Mouse (Mus musculus): ENCODE results near the gene Nthl1.

Gene Nthl1

DNA sequence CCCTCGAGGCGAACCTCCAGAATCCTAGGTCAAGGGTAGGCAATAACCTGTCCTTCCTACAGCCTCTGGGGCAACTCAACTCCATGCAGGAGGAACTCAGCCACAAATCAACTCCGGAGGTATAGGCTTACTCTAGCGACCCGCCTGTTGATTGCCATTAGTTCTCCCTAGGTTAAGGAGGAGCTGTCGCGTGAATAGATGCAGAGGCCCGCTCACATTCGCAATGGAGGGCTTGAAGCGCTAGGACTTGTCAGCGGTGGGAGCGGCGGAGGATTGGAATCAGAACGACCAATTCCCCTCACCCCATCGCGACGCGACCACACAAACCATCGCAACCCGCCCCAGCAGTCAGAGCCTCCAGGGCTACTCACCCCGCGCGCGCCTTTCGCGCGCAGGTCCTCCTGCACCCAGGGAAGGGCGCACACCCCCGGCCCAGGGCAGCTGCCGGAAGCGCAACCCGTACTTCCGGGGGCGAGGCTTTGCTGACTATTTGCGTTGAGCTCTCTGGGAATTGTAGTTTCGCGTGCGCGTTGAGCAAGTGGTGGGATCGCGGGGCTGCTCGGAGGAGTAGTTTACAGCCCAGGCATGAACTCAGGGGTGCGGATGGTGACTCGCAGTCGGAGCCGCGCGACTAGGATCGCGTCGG is at the start of gene Nthl1, which contains the start of gene Tsc2:
Gene Nthl1 (plus strand): TSS at position 514 of the 646 bp plus-strand sequence.
Gene Tsc2 (minus strand): TSS at position 464 of the 646 bp plus-strand sequence.
- peak; percentile 96 for DNase-seq (ENCODE audit: low read depth, low spot score)

DNA sequence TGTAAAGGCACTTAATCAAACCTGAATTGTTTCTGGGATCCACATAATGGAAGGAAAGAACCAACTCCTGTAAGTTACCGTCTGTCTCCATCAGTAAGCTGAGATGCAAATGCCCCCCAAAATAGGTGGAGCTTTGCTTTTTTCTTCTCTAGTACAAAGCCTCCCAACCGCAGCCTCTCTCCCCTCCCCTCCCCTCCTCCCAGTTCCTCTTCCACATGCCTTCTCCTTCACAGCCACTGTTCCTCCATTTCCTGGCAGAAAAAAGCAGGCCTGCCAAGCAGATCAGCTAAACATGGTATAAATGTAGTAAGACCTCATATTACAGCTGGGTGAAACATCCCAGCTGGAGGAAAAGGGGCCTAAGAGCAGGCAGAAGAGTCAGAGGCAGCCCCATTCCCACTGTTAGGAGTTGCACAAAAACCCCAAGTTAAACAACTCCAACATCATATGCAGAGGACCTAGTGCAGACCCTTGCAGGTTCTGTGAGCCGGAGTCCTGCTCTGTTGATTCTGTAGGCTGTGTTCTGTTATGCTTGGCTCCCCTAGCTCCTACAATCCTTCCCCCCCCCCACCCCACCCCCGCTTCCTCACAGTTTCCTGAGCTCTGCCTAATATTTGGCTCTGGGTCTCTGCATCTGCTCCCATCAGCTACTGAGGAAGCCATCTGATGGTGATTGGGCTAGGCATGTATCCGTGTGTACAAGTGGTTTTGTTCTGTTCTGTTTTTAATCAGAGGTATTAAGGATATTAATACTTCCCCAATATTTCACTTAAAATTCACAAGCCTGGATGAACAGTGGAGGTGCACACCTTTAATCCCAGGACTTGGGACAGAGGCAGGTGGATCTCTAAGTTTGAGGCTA is 48.6 kb upstream of the Nthl1 start:
- peak; percentile 48 for DNase-seq (ENCODE audit: low read depth, low spot score)

DNA sequence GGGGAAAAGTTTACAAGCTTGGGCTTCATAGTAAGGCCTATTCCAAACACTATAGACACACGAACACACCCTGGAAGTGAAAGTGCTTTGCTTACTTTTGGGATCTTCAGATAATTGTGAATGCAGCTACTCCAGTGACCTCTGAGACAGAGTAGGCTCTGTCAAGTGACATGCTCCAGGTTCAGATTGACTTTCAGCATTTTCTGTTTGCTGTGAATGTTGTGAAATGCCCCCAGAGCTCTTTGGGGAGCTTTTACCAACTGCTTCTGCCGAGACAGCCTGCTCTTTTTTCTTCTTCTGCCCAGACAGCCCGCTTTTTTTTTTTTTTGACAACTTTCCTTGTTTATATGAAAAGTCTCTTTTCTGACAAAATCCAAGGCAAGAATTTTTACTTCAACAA is 48.0 kb upstream of the Nthl1 start:
- no peak for DNase-seq (ENCODE audit: low read depth, low spot score)

DNA sequence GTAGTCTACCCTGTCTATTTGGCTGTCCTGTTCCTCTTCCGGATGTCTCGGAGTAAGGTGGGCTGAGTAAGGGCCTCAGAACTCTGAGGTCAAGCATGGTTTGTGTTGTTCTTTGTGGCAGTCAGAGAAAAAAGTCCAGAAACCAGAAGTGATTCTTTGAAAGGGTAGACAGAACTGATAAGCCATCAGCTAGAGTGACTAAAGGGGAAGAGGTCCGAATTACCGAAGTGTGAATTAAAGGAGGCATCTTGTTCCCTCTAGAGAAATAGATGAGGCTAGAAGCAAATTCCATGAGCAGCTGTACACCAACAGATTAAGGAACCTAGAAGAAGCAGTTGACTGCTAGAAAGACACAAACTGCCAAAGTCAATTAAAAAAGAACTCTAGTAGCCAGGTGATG is 45.9 kb upstream of the Nthl1 start:
- DNase-seq (ENCODE audit: low read depth, low spot score), result no peak

DNA sequence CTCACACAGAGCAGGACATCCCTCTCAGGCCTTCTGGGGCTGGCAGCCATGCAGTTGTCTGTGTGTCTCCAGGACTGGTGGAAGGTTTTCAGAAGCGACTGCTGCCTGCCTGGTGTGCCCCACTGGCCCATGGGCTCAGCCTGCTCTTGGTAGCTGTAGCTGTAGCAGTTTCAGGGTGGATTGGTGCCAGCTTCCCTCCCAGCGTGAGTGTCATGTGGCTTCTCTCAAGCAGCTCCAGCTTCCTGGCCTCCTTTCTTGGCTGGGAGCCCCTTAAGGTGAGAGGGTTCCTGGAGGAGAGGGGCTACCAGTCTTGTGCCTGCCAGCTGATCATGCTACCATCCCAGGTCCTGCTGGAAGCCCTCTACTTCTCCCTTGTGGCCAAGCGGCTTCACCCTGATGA is 41.5 kb upstream of the Nthl1 start:
- no peak for DNase-seq (ENCODE audit: low read depth, low spot score)

DNA sequence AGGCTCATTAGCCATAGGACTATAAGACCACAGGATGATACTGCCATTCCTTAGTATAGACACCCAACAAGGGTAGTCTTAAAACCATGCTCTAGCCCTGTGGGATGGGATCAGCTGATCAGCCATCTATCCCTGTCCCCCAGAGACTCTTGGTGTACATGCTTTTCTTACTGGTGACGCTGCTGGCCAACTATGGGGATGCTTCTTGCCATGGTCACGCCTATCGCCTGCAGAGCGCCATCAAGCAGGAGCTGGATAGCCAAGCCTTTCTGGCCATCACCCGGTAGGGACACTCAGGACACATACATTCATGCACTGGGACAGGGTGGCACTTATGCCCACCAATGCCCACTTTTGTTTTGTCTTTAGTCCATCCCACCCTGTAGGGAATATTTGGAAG is 40.8 kb upstream of the Nthl1 start:
- DNase-seq (ENCODE audit: low read depth, low spot score), result no peak

DNA sequence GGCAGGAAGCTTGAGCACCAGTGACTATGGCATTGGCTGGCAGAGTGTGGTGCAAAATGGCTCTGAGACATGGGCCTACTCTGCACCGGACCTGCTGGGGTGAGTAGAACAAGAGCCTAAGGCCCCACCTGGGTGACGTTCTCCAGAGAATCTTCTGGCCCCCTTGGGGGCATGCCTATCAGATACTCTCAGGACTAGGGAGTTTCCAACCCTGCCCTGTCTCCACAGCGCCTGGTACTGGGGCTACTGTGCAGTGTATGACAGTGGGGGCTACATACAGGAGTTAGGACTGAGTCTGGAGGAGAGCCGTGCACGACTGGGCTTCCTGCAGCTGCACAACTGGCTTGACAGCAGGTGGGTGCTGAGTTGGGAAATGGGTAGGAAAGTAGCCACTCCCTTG is 39.2 kb upstream of the Nthl1 start:
- DNase-seq (ENCODE audit: low read depth, low spot score), result no peak

DNA sequence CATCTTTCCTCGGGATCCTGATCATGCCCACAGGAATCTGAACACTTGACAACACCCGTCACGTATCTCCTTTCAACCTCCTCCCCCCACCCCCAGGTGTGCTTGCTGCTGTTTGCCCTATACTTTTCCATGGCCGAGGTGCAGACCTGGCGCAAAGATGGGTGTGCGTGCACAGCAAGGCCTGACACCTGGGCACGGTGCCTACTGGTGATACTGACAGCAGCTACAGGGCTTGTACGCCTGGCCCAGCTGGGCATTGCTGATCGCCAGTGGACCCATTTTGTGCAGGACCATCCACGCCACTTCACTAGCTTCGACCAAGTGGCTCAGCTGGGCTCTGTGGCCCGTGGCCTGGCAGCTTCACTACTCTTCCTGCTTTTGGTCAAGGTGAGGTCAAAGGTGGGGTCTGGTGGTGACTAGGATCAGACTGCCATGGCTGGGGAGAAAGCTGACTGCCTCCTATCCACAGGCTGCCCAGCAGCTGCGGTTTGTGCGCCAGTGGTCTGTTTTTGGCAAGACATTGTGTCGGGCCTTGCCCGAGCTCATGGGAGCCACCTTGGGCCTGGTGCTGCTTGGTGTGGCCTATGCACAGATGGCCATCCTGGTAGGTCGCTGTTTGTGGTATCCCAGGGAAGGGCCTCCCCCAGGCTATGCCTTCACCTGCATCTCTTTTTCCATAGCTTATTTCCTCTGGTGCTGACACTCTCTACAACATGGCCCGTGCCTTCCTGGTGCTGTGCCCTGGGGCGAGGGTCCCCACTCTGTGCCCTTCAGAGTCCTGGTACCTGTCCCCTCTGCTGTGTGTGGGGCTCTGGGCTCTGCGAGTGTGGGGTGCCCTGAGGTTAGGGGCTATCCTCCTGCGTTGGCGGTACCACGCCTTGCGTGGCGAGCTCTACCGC is 38.2 kb upstream of the Nthl1 start:
- DNase-seq (ENCODE audit: low read depth, low spot score), result peak; percentile 15

DNA sequence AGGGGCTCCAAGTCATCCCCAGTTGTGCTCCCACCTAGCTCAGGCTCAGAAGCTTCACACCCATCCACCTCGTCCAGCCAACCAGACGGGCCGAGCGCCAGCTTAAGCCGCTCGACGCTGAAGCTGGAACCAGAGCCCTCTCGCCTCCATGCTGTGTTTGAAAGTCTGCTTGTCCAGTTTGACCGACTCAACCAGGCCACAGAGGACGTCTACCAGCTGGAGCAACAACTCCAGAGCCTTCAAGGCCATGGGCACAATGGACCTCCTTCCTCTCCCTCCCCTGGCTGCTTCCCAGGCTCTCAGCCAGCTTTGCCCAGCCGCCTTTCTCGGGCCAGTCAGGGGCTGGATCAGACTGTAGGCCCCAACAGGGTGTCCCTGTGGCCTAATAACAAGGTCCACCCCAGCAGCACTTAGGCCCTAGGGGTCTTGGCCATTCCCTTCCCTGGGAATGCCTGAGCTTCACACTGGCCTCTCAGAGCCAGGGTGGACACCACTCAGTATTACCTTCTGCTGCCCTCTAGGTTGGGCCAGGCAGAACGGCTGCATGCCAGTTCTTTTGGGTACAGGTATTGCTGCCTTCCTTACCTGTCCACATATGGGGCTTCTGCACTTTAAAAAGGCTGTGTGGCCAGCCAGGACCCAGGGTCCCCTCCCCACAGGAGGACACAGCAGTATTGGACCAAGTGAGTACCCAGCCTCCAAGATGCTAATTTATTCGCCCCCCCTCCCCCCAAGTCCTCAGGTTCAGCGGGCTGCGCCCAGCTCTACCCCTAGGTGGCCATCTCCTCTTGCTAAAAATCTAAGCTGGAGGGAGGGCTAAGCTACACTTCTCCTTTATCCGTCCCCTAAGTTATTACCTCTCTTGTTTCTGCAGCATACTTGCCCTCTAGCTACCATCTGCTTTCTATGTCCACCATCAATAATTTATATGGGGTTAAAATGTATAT is 37.1 kb upstream of the Nthl1 start:
- DNase-seq (ENCODE audit: low read depth, low spot score), result peak; percentile 36

DNA sequence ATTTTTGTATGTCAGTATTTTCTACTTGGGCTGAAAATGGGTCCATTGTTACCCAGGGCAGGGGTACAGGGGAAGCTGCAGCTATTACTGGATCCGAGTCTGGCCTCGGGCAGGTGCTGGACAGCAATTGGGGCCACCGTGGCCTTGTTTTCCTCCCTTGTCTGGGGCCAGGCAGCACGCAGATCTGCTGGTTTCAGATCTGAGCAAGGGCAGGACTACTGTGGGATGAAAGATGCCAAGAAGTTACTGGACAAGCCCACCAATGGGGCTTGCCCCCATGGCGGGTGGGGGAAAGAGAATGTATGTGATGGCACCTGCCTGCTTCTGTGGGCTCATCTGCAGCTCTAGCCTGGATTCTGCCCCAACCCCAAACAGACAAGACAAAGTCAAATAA is 36.4 kb upstream of the Nthl1 start:
- no peak for DNase-seq (ENCODE audit: low read depth, low spot score)

DNA sequence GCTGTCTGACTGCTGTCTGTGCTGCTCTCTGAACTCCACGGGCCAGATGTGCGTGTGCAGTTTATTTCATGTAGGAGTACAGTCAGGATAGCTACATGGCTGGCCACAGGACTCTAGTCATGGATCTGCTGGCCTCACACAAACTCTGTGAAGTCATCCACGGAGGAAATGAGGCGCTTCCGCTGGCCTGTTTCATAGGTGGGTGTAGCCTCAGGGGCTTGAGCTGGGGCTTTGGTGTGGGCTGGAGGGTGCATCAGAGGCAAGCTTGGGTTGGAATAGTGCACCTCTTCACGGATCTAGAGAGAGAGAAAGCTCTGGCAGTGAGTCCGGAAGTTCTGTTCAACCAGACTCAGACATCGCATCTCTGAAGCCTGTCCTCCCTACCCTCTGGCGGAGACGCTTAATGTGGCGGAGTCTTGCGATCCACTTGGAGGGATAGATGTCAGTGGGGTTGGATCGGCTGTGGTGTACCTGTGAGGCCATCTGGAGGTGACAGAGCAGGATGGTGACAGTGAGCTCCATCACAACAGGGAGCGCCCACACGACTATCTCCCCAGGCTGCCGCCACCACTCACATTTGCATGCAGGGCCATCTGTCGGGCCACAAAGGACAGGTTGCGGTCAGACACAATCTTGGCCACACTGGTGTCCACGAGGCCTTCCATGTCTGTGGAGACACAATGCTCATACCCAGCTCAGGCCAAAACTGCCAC is 35.9 kb upstream of the Nthl1 start:
- no peak for DNase-seq (ENCODE audit: low read depth, low spot score)

DNA sequence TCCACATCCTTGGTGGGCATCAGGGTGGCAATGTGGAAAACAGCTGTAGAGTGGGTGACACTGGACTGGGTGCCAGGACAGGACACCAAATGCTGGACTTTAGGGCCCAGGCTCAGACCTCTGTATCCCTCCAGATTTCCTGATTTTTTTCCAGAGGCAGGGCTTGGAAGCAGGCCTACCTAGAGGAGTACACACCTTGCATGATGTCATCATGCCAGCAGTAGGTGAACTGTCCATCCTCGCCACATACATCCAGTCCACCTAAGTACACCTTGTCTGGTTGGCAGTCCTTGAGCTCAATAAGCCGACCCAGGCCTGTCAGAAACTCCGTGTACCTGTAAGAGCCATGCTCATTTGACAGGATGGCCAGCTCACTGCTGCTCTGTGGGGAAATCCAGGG is 34.5 kb upstream of the Nthl1 start:
- DNase-seq (ENCODE audit: low read depth, low spot score), result no peak

DNA sequence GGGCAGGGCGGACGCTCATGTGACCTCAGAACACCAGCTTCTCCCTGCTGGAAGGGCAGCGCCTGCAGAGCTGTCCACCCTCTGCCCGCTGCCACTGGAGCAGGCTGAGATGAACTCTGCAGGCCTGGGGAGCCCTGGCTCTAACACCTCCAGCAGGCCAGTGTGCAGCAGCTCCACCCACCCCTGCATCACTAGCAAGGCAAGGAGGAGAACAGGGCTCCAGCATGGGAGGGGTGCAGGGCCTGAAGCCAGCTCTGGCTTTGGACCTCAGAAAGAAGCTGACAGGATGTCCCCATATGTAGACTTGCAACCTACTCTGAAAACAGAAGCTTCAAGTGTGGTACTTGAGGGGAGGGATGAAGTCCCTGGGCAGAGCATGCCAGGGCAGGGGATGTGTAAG is 32.0 kb upstream of the Nthl1 start:
- no peak for DNase-seq (ENCODE audit: low read depth, low spot score)

DNA sequence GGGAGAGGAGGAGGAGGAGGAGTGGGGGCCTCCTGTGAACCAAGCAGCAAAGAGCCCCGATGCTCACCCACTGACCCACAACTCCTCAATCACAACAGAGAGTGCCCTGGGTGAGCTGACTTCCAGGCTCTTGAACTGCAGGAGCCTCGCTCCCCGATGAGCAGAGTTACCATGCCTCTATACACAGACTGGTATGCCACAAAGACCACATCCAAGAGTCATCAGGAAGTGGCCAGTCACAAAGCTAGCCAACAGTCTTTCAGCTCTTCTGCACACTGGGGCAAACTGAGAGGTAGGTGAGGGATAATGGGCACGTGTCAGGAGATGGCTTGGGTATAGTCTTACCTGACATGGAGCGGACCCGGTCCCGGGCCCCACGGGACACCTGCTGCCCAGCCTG is 28.5 kb upstream of the Nthl1 start:
- no peak for DNase-seq (ENCODE audit: low read depth, low spot score)

DNA sequence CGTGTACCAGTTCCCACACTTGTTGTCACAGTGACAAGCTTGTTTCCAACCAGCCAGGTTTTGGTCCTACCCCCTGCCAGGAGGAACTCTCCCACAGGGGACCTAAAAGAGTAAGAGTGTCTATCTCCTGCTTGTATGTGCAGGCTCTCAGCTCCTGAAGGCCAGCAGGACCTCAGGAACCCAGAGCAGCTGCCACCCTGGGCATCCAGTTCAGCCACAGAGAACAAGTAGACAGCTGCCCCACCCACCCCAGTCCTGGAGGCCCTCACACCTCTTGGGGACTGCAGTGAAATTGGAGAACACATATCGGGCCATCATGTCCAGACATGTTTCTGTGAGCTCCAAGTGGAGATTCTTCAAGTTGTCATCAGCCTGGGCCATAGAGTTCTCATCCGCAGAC is 27.9 kb upstream of the Nthl1 start:
- DNase-seq (ENCODE audit: low read depth, low spot score), result peak; percentile 48

DNA sequence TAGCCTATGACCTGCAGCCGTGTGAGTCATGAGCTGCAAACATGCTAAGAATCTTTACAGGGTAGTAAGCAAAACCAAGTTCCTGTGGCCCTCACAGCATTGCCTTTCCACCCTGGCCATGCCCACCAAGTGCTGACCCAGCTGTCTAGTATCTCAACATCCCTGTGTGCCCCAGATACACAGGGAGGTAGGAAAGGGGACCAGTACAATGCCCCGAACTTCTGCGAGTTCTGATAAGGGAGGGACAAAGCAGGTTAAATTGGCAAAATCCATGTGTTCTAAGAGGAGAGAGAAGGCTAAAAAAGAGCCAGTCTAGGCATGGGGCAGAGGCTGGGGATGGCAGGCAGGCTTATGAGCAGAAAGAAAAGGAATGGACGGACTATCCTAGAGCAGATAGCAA is 24.1 kb upstream of the Nthl1 start:
- no peak for DNase-seq (ENCODE audit: low read depth, low spot score)

DNA sequence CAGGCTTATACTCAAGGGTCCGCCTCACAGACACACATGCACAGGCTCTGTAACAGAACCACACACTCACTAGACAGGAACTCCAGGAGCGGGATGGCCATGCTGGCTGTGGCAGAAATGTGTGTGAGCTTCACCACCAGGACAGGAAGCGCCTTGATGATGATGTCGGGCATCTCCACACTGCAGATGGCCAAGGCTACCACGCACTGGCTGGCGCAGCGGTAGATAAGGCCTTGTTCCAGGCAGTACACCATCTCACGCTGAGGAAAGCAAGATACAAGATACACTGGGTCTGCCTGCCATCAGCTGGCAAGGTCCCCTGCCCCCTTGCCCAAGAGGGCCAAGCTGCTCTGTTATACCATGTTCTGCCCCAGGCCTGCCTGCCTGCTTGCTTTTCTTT is 23.6 kb upstream of the Nthl1 start:
- no peak for DNase-seq (ENCODE audit: low read depth, low spot score)

DNA sequence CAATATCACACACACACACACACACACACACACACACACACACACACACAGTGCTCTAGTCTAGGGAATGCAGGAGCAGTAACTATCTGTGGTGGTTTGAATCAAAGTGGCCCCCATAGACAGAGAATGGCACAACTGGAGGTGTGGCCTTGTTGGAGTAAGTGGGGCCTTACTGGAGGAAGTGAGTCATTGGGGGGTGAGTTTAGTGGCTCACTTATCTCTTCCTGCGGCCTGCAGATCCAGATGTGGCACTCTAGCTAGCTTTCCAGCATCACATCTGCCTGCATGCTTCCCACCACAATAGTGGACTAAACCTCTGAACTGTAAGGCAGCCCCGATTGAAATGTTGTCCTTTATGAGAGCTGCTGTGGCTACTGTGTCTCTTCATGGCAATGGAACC is 21.8 kb upstream of the Nthl1 start:
- no peak for DNase-seq (ENCODE audit: low read depth, low spot score)

DNA sequence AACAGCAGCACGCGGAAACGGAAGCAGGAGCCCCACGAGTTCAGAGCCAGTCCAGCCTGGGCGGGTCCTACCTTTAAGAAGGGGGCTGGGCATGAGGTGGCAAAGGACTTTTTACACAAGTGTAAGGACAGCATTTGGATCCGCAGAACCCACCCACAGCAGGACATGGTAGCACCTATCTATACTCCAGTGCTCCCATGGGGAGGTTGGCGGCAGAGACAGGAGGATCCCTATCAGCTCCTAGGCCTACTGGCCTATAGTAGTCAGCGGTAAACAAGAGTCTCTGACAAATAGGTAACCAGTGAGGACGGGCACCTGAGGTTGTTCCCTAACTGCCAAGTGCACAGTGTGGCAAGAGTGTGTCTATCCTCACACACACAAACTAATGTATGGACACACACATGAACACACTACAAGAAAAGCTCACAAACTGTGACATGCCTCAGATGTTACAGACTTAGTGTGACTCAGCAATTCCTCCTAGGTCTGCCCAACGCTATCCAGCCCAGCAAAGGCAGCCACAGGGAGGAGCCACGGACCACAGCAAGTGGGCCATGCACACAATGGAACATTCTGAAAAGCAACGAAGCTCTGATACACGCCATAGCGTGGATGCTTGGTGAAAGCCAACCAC is 14.8 kb upstream of the Nthl1 start:
- peak; percentile 68 for DNase-seq (ENCODE audit: low read depth, low spot score)

DNA sequence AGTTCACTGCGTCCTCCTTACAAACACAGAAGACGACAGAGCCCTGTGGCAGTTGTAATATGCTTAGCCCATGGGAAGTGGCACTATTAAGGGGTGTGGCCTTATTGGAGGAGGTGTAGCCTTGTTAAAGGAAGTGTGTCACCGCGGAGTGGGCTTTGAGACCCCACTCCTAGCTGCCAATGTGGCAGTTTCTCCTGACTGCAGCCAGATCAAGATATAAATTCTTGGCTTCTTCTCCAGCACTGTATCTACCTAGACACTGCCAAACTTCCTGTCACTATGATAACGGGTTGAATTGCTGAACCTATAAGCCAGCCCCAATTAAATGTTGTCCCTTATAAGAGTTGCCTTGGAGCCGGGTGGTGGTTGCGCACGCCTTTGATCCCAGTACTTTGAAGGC is 7.0 kb upstream of the Nthl1 start:
- DNase-seq (ENCODE audit: low read depth, low spot score), result no peak
